Mouse (Mus musculus) embryonic fibroblast, embryonic 13.5 days (primary cell): Measurements from ENCODE around the gene Zfp59. TPM values are rescaled to one million over a fixed set of nuclear protein-coding genes. Genes with fewer than 3 reads are reported as not detected.
"Not testable (repeated sequence)": the region's sequence is repeated elsewhere in the genome, so short reads cannot be mapped to it uniquely, and the experiment has no call there.

Experiments used
- H3K27ac ChIP-seq: 2 replicates; pipeline ENCODE4 v1.5.1; 2012; ENCODE audit warnings: low read length, control low read depth, inconsistent platforms; ENCODE audit not compliant: insufficient read depth
- H3K4me1 ChIP-seq: 2 replicates; pipeline ENCODE4 v1.6.1; 2011; ENCODE audit warnings: low read length; ENCODE audit not compliant: control insufficient read depth, insufficient read depth
- H3K4me3 ChIP-seq: 2 replicates; pipeline ENCODE4 v1.5.1; 2011; ENCODE audit warnings: mild to moderate bottlenecking, control low read depth, low read length; ENCODE audit not compliant: insufficient read depth
- CTCF ChIP-seq: IDR thresholded peaks from 2 replicates; pipeline ENCODE4 v1.5.1; 2011; ENCODE audit warnings: mild to moderate bottlenecking, control low read depth, low read length, moderate library complexity, borderline replicate concordance; ENCODE audit not compliant: insufficient read depth
- POLR2A ChIP-seq: IDR thresholded peaks from 2 replicates; pipeline ENCODE4 v1.6.1; 2011; ENCODE audit warnings: low read depth, mild to moderate bottlenecking, control low read depth, low read length, moderate library complexity
- polyA plus RNA-seq: library from polyadenylated mRNA; stranded (reverse); fragments of >200 nt; gene quantifications from 2 replicates; pipeline ENCODE4 v1.2.4, GENCODE M21; 2011; ENCODE audit warnings: low read depth; ENCODE audit not compliant: missing spikeins, insufficient read length

Gene Zfp59
- polyA plus RNA-seq: 3.1 and 4.1 TPM in 2 replicates

DNA sequence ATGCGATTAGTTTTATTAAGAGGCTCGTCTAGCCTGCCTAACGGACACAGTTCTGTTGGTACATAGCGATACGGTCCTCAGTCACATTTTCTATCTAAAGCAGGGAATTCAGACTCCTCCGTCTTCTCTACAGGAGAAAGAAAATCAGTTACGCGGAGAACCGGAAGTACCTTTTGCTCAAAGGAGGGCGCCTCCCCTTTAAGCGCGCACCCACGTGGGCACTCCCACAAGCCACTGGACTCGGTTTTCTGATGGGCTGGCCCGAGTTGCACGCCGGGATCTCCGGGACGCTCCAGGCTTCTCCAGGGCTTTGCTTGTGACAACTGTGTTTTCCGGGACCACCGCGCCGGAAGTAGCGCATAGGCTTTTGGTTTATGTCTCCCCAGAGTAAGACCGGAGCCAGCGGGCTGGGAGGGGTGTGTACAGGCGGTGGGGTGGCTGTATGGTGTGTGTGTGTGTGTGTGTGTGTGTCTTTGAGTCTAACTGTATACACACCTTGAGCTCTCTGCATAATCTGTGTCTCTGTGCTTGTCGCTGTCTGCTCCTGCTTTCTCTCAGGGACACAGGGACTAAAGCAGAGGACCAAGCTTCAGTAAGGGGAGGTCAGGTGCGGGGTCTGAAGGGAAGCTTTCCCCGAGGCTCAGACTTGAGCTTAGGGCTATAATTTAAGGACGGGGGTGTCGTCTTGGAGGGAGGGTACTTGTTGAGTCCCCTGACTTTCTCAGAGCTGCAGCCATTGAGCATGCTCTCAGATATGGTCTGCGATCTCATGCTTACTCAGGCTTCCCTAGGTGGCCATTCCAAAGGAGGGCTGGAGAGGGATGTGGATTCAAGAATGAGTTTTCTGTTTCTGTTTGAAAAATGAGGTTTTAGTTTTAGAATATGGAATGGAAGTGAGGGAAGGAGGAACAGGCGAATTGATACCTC is at the start of gene Zfp59:
TSS of gene Zfp59 (plus strand) at position 285 of the 927 bp plus-strand sequence.
- H3K4me1 ChIP-seq: no peaks in the 10 kb centered on the region
- H3K27ac ChIP-seq: peak within 1 kb of the TSS; percentile 76
- TF ChIP-seq POLR2A: peak; percentile 79
- no peak for TF ChIP-seq CTCF
- H3K4me3 ChIP-seq: peak within 1 kb of the TSS; percentile 95

- Histone ChIP-seq H3K27ac (no peak overlapping the region), H3K4me3 (no peak overlapping the region), H3K4me1 (no peaks in the 10 kb centered on the region)
- no peak for TF ChIP-seq POLR2A
- TF ChIP-seq CTCF: no peak
These were observed 49.1 kb upstream of the Zfp59 start for GRCm38 (mm10) chr7:27789306-27789705.

GRCm38 (mm10) chr7:27793865-27794264 is 44.5 kb upstream of the Zfp59 start:
- not testable (repeated sequence) for H3K4me1 ChIP-seq, H3K4me3 ChIP-seq
- H3K27ac ChIP-seq: peak overlapping the region; percentile 85

GRCm38 (mm10) chr7:27794566-27794965 is 43.8 kb upstream of the Zfp59 start:
- H3K27ac ChIP-seq: peak overlapping the region; percentile 85
- H3K4me3 ChIP-seq: no peak overlapping the region
- TF ChIP-seq CTCF: no peak
- no peak for TF ChIP-seq POLR2A

DNA sequence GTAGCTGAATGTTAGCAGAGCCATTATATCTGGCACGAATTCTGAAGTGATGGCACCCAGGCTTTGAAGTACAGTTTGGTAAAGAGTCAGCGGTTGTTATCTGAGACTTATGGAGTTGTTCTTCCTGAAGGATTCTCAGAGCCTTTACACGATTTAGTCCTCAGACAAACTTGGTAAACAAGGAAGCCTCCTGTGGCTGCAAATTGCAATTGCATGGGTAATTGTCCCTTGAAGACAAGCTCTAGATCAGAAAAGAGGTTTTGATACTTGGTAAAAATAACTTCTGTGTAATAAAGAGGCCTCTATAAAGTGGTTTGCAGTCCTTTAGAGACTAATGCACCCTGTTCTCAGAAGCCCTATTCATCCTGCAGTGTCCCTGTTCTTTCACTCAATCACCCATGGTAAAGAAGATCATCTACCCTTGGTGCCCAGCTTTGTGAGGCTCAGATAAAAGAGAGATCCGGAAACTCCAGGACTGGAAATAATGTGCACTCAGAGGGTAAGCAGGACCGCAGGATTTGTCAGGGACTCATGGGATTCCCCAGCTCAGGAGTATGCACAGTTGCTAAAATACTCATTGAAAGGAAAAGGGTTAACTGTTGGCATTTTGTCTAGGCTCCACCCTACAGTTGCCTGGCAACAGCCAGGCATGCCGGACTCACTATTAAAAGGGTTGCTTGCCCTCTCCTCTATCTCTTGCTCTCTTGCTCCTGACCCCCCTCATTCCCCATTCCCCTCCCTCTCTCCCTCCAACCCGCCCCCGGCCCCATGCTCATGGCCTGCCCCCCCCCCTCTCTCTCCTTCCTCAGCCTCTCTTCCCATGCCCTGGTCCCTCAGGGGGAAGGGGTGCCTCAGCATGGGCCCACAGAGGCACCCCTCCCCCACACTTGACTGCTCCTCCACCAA is 40.2 kb upstream of the Zfp59 start:
- TF ChIP-seq CTCF (no peak), POLR2A (no peak)
- no peaks in the 10 kb centered on the region for H3K4me1 ChIP-seq
- no peak overlapping the region for H3K27ac ChIP-seq
- no peak overlapping the region for H3K4me3 ChIP-seq

More at GRCm38 (mm10) chr7:27794566-27794965, 43.8 kb upstream of the Zfp59 start:
- H3K4me1 ChIP-seq: no peaks in the 10 kb centered on the region

- H3K4me3 ChIP-seq: no peak overlapping the region
- no peaks in the 10 kb centered on the region; the same call in 1 of the 2 replicates for H3K4me1 ChIP-seq
- no peak overlapping the region for H3K27ac ChIP-seq
- TF ChIP-seq CTCF (no peak), POLR2A (no peak)
These were observed 37.3 kb upstream of the Zfp59 start for GRCm38 (mm10) chr7:27801137-27801536.

DNA sequence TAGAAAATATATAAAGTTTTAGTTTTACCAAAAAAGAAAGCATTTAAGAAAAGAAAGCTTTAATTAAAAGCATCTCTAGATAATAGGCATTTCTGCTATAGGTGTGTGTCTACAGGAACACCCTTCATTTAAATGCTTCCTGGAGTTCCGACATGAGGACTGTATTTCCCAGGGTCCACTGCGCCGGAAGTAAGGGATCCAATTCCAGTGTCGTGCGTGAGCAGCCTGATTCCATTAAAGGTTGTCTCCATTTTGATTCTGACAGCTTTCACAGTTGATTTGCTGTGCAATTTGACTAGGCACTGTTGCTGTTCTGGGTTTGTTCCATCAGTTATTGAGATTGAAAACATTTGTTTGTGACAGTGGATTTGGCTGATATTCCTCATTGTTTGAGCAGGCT is 35.4 kb upstream of the Zfp59 start:
- Histone ChIP-seq H3K4me1 (no peaks in the 10 kb centered on the region; the same call in 1 of the 2 replicates), H3K4me3 (no peak overlapping the region), H3K27ac (no peak overlapping the region)
- TF ChIP-seq CTCF (no peak), POLR2A (no peak)

DNA sequence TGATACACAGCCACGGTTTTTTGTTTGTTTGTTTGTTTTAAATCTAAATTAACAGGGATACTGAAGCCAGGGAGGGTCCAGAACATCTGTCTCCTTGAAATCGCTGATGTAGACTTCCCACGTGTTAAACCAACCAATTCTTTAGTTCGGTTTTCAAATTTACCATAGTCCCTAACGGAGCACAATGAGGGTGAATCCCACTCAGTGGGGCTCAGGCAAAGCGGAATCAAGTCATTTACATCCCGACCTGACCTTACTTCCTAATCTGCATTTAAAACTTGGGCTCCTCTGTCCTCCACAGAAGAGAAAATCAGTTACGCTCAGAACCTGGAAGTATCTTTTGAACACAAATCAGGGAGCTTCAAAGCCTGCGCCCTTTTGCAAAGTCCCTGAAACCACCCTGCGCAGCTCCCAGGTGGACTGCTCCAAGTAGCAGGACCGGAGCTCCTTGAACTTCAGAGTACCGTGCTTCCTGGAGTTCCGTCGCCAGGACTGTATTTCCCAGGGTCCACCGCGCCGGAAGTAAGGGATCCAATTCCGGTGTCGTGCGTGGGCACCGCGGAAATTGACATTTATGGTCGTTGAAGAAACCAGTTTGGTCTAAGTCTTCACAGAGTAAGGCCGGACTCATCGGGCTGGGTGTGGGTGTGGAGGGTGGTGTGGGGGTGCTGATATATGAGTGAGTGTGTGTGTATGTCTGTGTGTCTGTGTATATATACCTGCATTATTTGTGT is 33.9 kb upstream of the Zfp59 start:
- peak overlapping the region; percentile 15; the same call in 1 of the 2 replicates for H3K27ac ChIP-seq
- peak overlapping the region; percentile 96 for H3K4me3 ChIP-seq
- TF ChIP-seq CTCF (no peak), POLR2A (peak; percentile 86)
- H3K4me1 ChIP-seq: no peaks in the 10 kb centered on the region; the same call in 1 of the 2 replicates

DNA sequence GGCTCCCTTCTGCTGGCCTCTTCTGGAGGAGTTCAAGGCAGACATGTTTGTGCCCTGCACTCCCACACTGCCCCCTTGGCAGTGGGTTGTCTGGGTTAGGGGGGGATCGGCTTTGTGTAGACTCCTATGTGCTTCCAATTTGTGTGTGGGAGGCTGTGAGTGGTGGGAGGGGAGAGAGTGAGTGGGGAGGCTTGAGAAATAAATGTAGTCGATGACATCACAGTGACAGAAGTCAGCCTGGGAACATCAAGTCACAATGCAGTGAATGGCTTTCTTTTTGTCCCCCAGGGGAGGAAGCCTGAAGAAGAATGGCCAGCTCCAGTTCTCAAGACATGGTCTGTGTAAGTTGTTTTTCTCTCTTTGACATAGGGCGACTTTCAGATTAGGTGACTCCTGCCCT is 31.5 kb upstream of the Zfp59 start, which contains the start of gene Zfp626:
TSS of gene Zfp626 (plus strand) at position 301 of the 400 bp plus-strand sequence.
- H3K4me1 ChIP-seq, H3K4me3 ChIP-seq, H3K27ac ChIP-seq: not testable (repeated sequence)

DNA sequence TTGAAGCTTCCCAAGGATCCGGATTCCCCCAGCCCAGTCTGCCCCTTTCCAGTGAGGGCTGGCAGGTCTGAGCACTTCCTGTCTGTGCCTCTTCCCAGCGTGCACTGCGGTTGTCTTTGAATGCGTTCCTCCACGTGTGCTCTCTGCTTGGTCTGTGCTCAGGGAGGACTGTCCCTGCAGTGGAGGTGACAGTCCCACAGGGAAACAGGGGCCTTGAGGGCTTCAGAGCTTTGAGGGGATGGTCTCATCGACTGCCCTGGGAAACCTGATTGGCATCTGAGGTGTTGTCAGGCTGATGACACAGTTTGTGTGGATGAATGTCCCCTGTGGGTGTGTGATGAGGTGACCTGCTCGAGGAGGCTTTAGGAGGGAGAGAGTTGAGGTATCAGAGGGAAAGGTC is 31.1 kb upstream of the Zfp59 start:
- not testable (repeated sequence) for H3K27ac ChIP-seq, H3K4me3 ChIP-seq

More for the DNA sequence above, 31.1 kb upstream of the Zfp59 start:
- H3K4me1 ChIP-seq: not testable (repeated sequence)
